Mouse (Mus musculus) WW6 (cell line): ENCODE data around the gene Matn1.

Source experiments
- DNase-seq: peaks from one replicate; pipeline ENCODE4 v3.0.0-alpha.2; 2013; ENCODE audit warnings: low read depth, low spot score

Matn1 gene

DNA sequence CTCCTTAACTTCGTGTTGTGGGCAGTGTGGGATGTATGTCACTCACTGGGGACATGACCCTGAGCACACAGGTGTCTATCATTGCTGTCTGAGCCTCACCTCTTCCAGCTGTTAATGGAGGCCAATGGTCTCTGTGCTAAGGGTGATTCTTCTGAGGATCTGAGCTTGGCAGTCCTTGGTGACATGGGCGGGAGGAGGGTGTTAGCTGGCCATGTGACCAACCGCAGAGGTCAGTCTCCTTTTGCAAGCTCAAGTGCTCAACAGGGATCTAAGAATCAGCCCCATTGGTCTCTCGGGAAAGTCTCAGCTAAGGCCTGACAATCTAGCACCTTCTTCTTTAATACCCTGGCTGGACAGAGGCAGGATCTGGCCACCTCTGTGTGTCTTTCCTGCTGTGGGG lies 26.6 kb upstream of the Matn1 start:
- DNase-seq = no peak

- no peak for DNase-seq
Measured at GRCm38 (mm10) chr4:130918805-130919749, 25.1 kb upstream of the Matn1 start.

DNA sequence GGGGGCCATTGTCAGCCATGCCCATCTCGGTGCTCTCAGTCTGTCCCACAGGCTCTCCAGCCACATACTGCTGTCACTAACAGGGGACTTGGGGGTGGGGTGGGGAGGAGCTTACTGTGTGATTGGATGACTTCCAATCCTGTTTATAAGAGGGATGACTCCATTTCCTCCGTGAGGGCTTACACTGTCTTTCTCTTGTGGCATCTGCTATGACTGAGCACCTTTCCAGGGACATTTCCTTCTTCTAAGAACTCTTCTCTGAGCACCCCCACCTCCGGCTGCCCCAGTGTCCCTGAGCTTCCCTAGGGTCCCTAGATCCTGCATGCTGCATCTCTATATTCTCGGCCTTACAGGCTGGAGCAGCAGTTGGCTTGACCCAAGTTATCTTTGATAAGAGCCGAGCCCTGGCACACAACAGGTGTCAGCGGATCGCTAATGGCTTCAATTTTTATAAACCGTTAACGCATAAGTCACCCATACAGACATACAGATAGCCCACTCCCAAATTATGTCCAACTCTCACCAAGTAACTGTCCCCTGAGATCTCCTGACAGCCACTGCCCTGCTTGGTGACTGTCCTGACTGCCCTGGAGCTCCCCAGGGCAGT lies 24.3 kb upstream of the Matn1 start:
- DNase-seq = no peak

DNA sequence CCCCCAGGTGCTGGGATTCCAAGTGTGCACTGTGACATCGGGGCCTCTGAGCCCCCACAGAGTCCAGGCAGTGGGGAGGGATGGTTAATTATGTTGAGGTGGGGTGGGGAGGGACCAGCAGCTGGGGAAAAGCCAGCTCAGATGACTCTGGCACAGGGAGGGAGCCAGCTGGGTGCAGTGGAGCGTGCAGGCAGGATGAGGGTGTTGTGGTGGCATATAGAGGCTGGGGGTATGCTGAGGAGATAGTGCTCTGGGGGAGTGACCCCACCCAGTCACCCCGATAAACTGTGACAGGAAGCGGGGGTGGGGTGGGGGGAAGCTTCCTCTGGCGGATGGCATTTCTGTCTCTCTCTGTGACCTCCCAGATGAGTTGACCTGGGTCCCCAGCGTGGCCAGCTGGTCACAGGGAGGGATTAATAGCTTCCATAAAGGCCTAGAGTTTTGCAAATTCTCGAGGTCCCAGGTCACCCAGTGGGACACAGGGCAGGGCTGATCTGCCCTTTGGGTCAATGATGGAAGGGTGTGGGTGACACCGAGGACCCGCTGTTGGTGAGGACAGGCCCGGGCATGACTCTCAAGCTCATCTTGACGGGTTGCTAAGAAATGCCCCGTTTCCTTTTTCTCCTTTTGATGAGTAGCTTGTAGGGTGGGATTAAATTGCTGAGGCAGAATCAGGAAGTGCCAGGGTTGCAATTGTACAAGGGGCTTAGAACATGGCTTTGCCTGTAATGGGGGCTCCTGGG lies 23.1 kb upstream of the Matn1 start:
- DNase-seq = no peak

- no peak for DNase-seq
Measured at GRCm38 (mm10) chr4:130921986-130922385, 22.2 kb upstream of the Matn1 start.

- no peak for DNase-seq
Measured at GRCm38 (mm10) chr4:130926274-130926673, 17.9 kb upstream of the Matn1 start.

DNA sequence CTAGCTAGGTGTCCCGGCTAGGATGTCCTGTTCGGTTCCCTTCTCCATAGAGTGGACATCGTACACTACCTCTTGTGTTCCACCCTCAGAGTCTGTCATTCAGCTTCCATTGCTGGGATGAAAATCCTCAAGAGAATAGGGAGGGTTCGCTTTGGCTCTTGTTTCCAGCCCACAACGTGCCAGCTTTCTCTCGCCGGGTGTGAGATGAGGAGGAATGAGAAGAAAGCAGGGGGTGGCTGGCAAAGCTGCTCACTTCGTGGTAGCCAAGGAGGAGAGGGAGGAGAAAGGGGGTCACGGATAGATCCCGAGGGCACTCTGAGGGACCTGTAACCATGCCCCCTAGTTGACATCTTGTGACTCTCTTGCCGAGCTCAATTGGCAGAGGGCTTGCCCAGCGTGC lies 16.4 kb upstream of the Matn1 start:
- DNase-seq = no peak

DNA sequence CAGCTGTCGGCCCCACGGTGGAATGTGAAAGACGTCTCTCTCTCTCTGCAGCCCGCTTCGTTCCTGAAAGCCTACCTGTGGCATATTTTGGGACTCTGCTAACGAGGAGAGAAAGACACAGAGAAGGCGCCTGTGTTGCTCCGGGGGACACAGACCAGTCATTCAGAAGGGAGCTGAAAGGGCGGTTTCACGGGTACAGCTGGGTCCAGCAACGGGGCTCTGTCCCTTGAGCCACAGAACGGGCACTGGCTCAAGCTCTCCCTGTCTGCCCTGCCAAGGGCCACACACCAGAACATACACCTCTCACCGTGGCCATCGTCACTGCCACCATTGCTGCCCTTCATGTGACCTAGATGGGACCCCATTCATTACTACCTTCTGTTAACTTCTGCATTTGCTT lies 1.5 kb upstream of the Matn1 start:
- DNase-seq = no peak

GRCm38 (mm10) chr4:130944779-130945178 lies 594 bp downstream of the Matn1 start:
- DNase-seq = no peak

DNA sequence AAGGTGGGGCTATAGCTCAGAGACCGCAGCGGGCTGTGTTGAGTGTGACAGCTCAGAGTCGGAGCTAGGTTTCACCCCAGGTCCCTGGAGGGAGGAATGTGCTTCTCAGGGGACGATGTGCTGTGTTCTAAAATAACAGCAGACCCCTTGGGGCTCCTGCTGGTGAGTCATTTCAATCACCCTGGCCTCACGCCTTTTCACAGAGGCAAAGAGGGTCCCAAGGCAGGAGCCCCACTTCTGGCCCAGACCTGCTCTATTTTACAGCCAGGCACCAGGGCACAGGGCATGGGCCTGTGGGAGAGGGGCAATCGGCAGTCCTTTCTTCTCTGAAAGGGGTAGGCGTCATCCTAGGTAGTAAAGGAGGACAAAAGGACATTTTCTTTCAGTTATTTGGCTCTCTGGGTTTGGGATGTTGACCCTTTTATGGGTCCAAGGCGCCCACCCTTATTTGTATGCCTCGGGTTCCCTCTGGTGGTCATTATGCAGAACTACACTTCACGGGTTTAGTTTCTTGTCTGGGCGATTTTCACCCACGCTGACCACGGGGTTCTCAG lies 3.0 kb downstream of the Matn1 start:
- DNase-seq = no peak

DNA sequence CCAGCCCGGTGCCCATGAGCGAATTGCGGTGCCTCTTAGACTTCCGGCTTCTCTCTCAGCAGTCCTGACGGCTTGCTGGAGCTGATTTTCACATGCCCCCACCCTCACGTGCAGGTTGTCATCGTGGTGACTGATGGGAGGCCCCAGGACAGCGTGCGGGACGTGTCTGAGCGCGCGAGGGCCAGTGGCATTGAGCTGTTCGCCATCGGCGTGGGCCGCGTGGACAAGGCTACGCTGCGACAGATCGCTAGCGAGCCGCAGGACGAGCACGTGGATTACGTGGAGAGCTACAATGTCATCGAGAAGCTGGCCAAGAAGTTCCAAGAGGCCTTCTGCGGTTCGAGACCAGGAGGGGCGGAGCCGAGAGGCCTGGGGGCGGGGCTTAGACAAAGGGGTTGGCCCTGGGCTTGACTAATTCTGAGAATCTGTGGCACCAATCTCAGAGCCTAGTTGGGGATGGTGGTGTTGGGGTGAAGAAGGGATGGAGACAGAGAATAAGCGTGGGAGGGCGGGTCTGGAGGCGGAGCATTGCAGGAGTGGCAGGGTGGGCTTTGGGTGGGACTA lies 5.7 kb downstream of the Matn1 start:
- no peak for DNase-seq

GRCm38 (mm10) chr4:130952531-130952930 lies 8.3 kb downstream of the Matn1 start:
- no peak for DNase-seq

DNA sequence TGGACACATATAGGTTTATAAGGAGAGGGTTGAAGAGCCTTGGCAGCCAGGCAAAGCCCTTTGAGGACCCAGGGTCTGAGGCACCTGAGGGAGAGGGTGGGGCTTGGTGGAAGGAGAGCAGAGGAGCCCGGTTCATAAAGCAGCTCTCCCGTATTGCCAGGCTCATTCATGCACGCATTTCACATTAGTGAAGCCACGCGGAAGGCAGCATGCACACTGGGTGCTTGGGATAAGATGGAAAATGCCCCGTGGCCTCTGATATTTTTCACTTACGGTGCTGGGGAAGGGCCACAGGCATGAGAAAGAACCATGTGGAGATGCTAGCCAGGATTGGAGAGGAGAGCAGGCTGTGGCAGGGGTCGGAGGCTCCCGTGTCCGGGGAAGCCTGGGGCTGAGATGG lies 13.0 kb downstream of the Matn1 start:
- DNase-seq = no peak

- DNase-seq = no peak
Measured at GRCm38 (mm10) chr4:130958812-130959211, 14.6 kb downstream of the Matn1 start.

GRCm38 (mm10) chr4:130959678-130960077 lies 15.5 kb downstream of the Matn1 start:
- DNase-seq = no peak

GRCm38 (mm10) chr4:130960118-130960734 lies 16.0 kb downstream of the Matn1 start:
- DNase-seq = peak; percentile 53

DNA sequence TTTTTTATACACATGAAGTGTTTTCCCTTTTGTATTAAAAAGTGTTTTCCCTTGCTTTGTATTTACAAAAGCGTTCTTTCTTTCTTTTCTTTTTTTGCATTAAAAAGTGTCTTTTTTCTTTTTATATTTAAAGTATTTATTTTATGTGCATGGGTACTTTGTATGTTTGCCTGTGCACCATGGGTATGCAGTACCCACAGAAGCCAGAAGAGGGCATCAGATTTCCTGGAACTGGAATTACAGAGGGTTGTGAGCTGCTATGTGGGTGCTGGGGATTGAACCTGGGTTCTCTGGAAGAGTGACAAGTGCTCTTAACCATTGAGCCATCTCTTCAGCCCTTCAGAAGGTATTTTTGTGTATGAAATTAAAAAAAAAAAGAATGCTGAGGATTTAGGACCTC lies 27.1 kb downstream of the Matn1 start:
- DNase-seq = no peak

- DNase-seq = no peak
Measured at GRCm38 (mm10) chr4:130972421-130972829, 28.2 kb downstream of the Matn1 start.

- no peak for DNase-seq
Measured at GRCm38 (mm10) chr4:130973332-130974263, 29.4 kb downstream of the Matn1 start.

DNA sequence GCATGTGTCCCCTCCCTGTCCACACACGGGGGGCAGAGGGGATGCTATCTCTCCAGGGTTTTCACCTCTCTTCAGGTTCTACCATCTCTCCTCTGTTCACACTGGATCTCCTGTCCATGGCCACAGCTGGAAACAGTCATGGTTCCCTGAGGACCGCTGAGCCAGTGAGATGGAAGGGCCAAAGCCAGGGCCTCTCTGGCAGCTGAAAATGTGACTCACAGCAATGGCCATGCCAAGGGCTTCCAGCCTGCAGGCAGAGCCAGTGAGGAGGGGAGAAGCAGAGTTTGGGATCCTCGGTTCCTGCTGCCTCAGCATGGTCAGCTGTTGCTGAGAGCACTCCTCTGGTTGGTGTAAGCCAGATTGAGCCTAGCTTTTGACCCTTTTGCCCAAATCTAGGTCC lies 34.8 kb downstream of the Matn1 start:
- DNase-seq = no peak
